Mouse (Mus musculus): ENCODE measurements around the gene Parvg. TPM values are rescaled to one million over a fixed set of nuclear protein-coding genes. Genes with fewer than 3 reads are reported as not detected.

The Parvg gene
- total and polyA plus RNA-seq, 2 experiments from 2014 or later, result 1.6 to 1.7 TPM

GRCm38 (mm10) chr15:84348769-84349168, 24.9 kb downstream of the Parvg start:
- 96% methylated on average over 4 of the region's 4 CpGs for WGBS

GRCm38 (mm10) chr15:84349915-84350738, 26.3 kb downstream of the Parvg start:
- ATAC-seq (no peak), DNase-seq (no peak)
- no peak for TF ChIP-seq CTCF (IDR thresholded peaks at IDR 0.05; ENCODE audit: low read depth)
- Histone ChIP-seq H3K27ac (ENCODE audit: low read depth, low read length) (no peak overlapping the region), H3K9ac (no peak overlapping the region), H3K27me3 (ENCODE audit: insufficient read depth, low read length) (no peaks in the 10 kb centered on the region), H3K4me3 (ENCODE audit: low read depth, low read length) (no peak overlapping the region), H3K36me3 (ENCODE audit: insufficient read depth) (no peaks in the 10 kb centered on the region), H3K9me3 (ENCODE audit: low read length) (0 out of 2 replicates have a peak, but pooled peaks cover 5% of the 10 kb centered on the region), H3K4me1 (ENCODE audit: insufficient read depth) (peaks cover 6% of the 10 kb centered on the region; the same call in 1 of the 2 replicates), H3K4me2 (ENCODE audit: low read depth) (no peak overlapping the region)
- 78% methylated on average over 14 of the region's 14 CpGs for WGBS

More at GRCm38 (mm10) chr15:84348769-84349168, 24.9 kb downstream of the Parvg start:
- DNase-seq (no peak), ATAC-seq (no peak)
- Histone ChIP-seq H3K4me2 (ENCODE audit: low read depth) (no peak overlapping the region), H3K9me3 (ENCODE audit: low read length) (0 out of 2 replicates have a peak, but pooled peaks cover 5% of the 10 kb centered on the region), H3K4me1 (ENCODE audit: insufficient read depth) (peaks cover 6% of the 10 kb centered on the region; the same call in 1 of the 2 replicates), H3K27ac (ENCODE audit: low read depth, low read length) (no peak overlapping the region), H3K9ac (no peak overlapping the region), H3K27me3 (ENCODE audit: insufficient read depth, low read length) (no peaks in the 10 kb centered on the region), H3K4me3 (ENCODE audit: low read depth, low read length) (no peak overlapping the region), H3K36me3 (ENCODE audit: insufficient read depth) (no peaks in the 10 kb centered on the region)
- TF ChIP-seq CTCF (IDR thresholded peaks at IDR 0.05; ENCODE audit: low read depth), result peak; percentile 35

- no peak overlapping the region for H3K4me3 ChIP-seq (ENCODE audit: low read depth, low read length)
- H3K4me2 ChIP-seq (ENCODE audit: low read depth), result no peak overlapping the region
- ATAC-seq, result no peak
- peaks cover 6% of the 10 kb centered on the region; the same call in 1 of the 2 replicates for H3K4me1 ChIP-seq (ENCODE audit: insufficient read depth)
- TF ChIP-seq CTCF (IDR thresholded peaks at IDR 0.05; ENCODE audit: low read depth), result no peak
- no peaks in the 10 kb centered on the region for H3K36me3 ChIP-seq (ENCODE audit: insufficient read depth)
- WGBS, result 88% methylated on average over 7 of the region's 7 CpGs
- H3K27me3 ChIP-seq (ENCODE audit: insufficient read depth, low read length), result no peaks in the 10 kb centered on the region
- no peak overlapping the region for H3K27ac ChIP-seq (ENCODE audit: low read depth, low read length)
- DNase-seq, result no peak
- H3K9ac ChIP-seq, result no peak overlapping the region
- 0 out of 2 replicates have a peak, but pooled peaks cover 5% of the 10 kb centered on the region for H3K9me3 ChIP-seq (ENCODE audit: low read length)
Measured at GRCm38 (mm10) chr15:84351342-84351741, 27.5 kb downstream of the Parvg start.

DNA sequence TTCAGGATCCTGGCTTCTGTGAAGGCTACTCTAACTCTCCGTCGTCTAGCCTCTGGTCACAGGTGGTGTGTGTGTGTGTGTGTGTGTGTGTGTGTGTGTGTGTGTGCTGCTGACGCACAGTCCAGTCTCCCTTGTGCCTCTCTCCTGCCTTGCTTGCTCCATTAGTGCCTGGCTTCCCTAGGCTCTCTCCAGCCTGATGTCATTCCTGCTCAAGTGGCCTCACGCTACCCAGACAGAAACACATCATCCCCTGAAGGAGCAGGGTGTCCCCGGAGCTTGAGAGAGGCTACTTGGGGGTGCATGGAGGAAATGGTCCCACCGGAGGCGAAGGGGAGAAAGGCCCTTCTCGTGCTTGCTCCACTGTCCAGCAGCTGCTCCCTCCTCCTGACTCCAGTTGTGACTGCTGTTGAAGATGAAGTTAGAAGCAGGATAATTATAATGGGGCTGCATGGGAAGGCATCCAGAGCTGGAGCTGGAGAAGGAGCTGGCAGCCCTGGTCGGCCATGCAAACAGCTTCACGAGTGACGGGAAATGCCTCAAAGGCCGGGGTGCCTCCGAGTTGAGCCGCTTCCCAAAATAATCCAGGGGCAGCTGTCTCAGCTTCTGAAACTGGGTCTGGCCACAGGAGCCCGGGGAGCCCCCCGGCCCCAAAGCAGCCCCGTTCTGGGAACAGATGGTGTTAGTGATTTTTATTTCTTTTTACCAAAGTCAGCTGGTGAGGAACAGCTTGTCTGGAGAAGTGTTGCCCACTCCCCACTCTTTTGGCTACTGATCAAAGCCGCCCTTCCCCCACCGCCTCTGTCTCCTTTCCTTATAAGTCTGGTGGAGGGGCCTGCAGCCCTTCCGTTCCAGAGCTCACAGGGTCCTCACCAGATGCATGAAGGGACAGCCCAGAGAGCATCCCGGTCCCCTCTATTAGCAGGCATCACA, 28.4 kb downstream of the Parvg start:
- no peak overlapping the region for H3K9ac ChIP-seq
- no peaks in the 10 kb centered on the region for H3K27me3 ChIP-seq (ENCODE audit: insufficient read depth, low read length)
- peak; percentile 91 for DNase-seq
- ATAC-seq, result peak; percentile 90
- no peak for TF ChIP-seq CTCF (IDR thresholded peaks at IDR 0.05; ENCODE audit: low read depth)
- H3K9me3 ChIP-seq (ENCODE audit: low read length), result 0 out of 2 replicates have a peak, but pooled peaks cover 5% of the 10 kb centered on the region
- H3K4me1 ChIP-seq (ENCODE audit: insufficient read depth), result peaks cover 6% of the 10 kb centered on the region; the same call in 1 of the 2 replicates
- H3K36me3 ChIP-seq (ENCODE audit: insufficient read depth), result no peaks in the 10 kb centered on the region
- H3K4me2 ChIP-seq (ENCODE audit: low read depth), result no peak overlapping the region; the same call in 1 of the 2 replicates
- no peak overlapping the region for H3K4me3 ChIP-seq (ENCODE audit: low read depth, low read length)
- 51% methylated on average over 21 of the region's 21 CpGs for WGBS
- peak overlapping the region; percentile 73 for H3K27ac ChIP-seq (ENCODE audit: low read depth, low read length)

DNA sequence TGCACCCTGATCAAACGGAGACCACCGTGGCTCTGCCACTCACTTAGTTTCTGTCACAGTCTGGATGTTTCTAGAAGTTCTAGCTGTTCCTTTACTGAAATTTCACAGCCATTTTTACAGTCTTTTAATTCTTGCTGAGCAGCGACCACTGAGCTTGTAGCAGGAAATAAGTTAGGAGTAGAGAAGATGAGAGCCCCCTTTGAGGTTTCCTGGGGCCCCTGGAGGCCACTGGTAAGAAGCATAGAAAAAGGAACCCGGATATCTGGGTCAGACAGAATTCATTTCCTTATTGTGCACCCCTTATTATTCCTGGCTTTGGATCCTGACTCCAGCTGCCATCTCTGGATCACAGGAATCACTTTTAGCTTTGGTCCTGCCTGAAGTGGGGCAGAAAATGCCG, 31.3 kb downstream of the Parvg start:
- Histone ChIP-seq H3K4me3 (ENCODE audit: low read depth, low read length) (no peak overlapping the region), H3K27ac (ENCODE audit: low read depth, low read length) (no peak overlapping the region), H3K9ac (no peak overlapping the region), H3K9me3 (ENCODE audit: low read length) (no peaks in the 10 kb centered on the region), H3K27me3 (ENCODE audit: insufficient read depth, low read length) (no peaks in the 10 kb centered on the region), H3K4me1 (ENCODE audit: insufficient read depth) (peaks cover 6% of the 10 kb centered on the region; the same call in 1 of the 2 replicates), H3K36me3 (ENCODE audit: insufficient read depth) (no peaks in the 10 kb centered on the region), H3K4me2 (ENCODE audit: low read depth) (no peak overlapping the region)
- ATAC-seq (no peak), DNase-seq (no peak)
- no peak for TF ChIP-seq CTCF (IDR thresholded peaks at IDR 0.05; ENCODE audit: low read depth)
- WGBS, result 82% methylated on average over 5 of the region's 5 CpGs

- 0 out of 2 replicates have a peak, but pooled peaks cover 3% of the 10 kb centered on the region for H3K4me1 ChIP-seq (ENCODE audit: insufficient read depth)
- H3K9ac ChIP-seq, result no peak overlapping the region
- TF ChIP-seq CTCF (IDR thresholded peaks at IDR 0.05; ENCODE audit: low read depth), result no peak
- no peaks in the 10 kb centered on the region for H3K27me3 ChIP-seq (ENCODE audit: insufficient read depth, low read length)
- no peak overlapping the region for H3K27ac ChIP-seq (ENCODE audit: low read depth, low read length)
- no peak overlapping the region for H3K4me3 ChIP-seq (ENCODE audit: low read depth, low read length)
- ATAC-seq (no peak), DNase-seq (no peak)
- H3K36me3 ChIP-seq (ENCODE audit: insufficient read depth), result no peaks in the 10 kb centered on the region
- no peaks in the 10 kb centered on the region for H3K9me3 ChIP-seq (ENCODE audit: low read length)
- 89% methylated on average over 3 of the region's 3 CpGs for WGBS
- no peak overlapping the region for H3K4me2 ChIP-seq (ENCODE audit: low read depth)
Measured at GRCm38 (mm10) chr15:84364746-84365145, 40.9 kb downstream of the Parvg start.
